Mouse (Mus musculus) kidney, embryonic 16.5 days (tissue): ENCODE results near the gene Hbb-bh1. TPM values are rescaled to one million over a fixed set of nuclear protein-coding genes. Genes with fewer than 3 reads are reported as not detected.
"Not testable (repeated sequence)": the region's sequence is repeated elsewhere in the genome, so short reads cannot be mapped to it uniquely, and the experiment has no call there.

Source experiments
- ATAC-seq: fragments of 200-750 bp; cut with Nextera tagmentation; 2 replicates; pipeline ENCODE4 v1.8.0; 2017; ENCODE audit warnings: moderate TSS enrichment; ENCODE audit not compliant: low FRiP score, low TSS enrichment
- H3K27ac ChIP-seq: fragments of 300-500 bp; sonication (generic); 2 replicates; pipeline ENCODE4 v1.5.1; 2014; ENCODE audit warnings: low read length
- H3K27me3 ChIP-seq: fragments of 300-500 bp; sonication (generic); 2 replicates; pipeline ENCODE4 v1.6.1; 2014; ENCODE audit warnings: low read length, control low read depth, mixed read lengths; ENCODE audit not compliant: insufficient read depth
- H3K36me3 ChIP-seq: fragments of 300-500 bp; sonication (generic); 2 replicates; pipeline ENCODE4 v1.6.1; 2014; ENCODE audit warnings: low read length, control low read depth, mixed read lengths; ENCODE audit not compliant: insufficient read depth
- H3K4me1 ChIP-seq: fragments of 300-500 bp; sonication (generic); 2 replicates; pipeline ENCODE4 v1.6.1; 2014; ENCODE audit warnings: low read length, control low read depth, mixed read lengths; ENCODE audit not compliant: insufficient read depth
- H3K4me2 ChIP-seq: fragments of 300-500 bp; sonication (generic); replicated peaks from 2 replicates; pipeline ENCODE4 v1.6.1; 2014; ENCODE audit warnings: low read depth, low read length
- H3K4me3 ChIP-seq: fragments of 300-500 bp; sonication (generic); 2 replicates; pipeline ENCODE4 v1.5.1; 2014; ENCODE audit warnings: mild to moderate bottlenecking, low read length
- H3K9ac ChIP-seq: fragments of 300-500 bp; sonication (generic); replicated peaks from 2 replicates; pipeline ENCODE4 v1.6.1; 2014; ENCODE audit warnings: low read length
- H3K9me3 ChIP-seq: fragments of 300-500 bp; sonication (generic); 2 replicates; pipeline ENCODE4 v1.6.1; 2016; ENCODE audit warnings: low read length, control low read depth
- WGBS: fragments of 180-500 bp; shearing (Covaris S2); extraction: QIAGEN DNeasy Blood & Tissue Kit; methylation state at CpG from one replicate; pipeline ENCODE4 v1.1.7; 2014; 5-methylcytosine and 5-hydroxymethylcytosine counted together
- polyA plus RNA-seq: library from polyadenylated mRNA; unstranded; fragments of >200 nt; fragmentation: Nextera tagmentation; extraction: Ambion mirVana; gene quantifications from 2 replicates; pipeline ENCODE4 v1.2.1, GENCODE M21; 2015

Hbb-bh1 gene
- polyA plus RNA-seq, 1 experiment from 2014 or later, result 0.92 TPM

DNA sequence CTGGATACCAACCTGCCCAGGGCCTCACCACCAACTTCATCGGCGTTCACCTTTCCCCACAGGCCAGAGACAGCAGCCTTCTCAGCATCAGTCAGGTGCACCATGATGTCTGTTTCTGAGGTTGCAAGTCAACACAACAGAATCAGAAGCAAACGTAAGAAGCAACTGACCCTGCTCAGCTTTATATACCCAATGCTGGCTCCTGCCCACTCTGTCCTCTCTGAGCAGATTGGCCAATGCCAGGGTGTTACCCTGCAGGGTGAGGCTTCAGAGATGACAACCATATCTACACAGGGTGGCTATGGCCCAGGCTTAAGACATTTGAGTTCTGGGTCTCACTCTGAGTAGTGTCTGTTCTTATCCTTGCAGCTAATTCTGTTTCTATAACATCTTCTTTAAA, 29.2 kb downstream of the Hbb-bh1 start, which contains the start of gene Hbb-bt:
Gene Hbb-bt (minus strand): TSS at position 231 of the 400 bp plus-strand sequence.
- Histone ChIP-seq H3K9me3 (no peaks in the 10 kb centered on the region), H3K4me1 (no peaks in the 10 kb centered on the region), H3K27me3 (no peaks in the 10 kb centered on the region), H3K27ac (no peak within 1 kb of the TSS), H3K4me3 (no peak within 1 kb of the TSS), H3K36me3 (no peaks in the 10 kb centered on the region), H3K9ac (no peak within 1 kb of the TSS), H3K4me2 (no peak within 1 kb of the TSS)
- 86% methylated on average over 3 of the region's 3 CpGs for WGBS
- ATAC-seq, result no peak

DNA sequence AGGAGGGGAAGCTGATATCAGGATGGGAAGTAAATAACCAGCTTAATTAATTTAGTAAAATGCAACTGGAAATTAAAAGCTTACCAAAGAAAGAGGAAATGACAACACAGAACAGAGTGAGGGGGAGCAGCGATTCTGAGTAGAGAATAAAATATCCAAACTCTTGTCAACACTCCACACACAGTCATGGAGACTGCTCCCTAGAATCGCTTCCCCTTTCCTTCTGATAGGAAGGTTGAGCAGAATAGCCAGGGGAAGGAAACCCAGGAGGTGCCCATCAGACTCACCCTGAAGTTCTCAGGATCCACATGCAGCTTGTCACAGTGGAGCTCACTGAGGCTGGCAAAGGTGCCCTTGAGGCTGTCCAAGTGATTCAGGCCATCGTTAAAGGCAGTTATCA, 29.8 kb downstream of the Hbb-bh1 start:
- H3K4me3 ChIP-seq, ATAC-seq, H3K9ac ChIP-seq, H3K27me3 ChIP-seq, H3K9me3 ChIP-seq, H3K4me1 ChIP-seq, H3K27ac ChIP-seq, H3K36me3 ChIP-seq, H3K4me2 ChIP-seq: not testable (repeated sequence)
- WGBS, result no CpG with 5 or more reads among the region's 3 CpGs

DNA sequence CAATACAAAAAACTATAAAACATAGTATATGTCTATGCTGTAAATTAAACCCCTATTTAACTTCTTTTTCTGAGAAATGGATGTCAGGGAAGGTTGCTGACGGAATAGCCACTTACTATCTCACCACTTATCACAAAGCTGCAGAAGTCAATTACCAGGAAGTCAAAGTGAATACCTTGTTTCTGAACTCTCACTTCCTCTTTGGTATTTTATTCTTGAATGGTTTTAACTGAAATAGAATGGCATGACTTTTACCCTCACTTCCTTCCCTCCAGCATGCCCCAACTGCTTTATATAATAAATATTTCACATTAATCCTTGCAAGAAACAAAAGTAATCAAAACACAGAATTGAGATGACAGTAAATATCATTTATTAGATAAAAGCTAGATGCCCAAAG, 30.8 kb downstream of the Hbb-bh1 start:
- Histone ChIP-seq H3K27me3 (no peaks in the 10 kb centered on the region), H3K4me3 (no peak overlapping the region), H3K36me3 (no peaks in the 10 kb centered on the region), H3K9me3 (no peaks in the 10 kb centered on the region), H3K27ac (no peak overlapping the region), H3K4me2 (no peak overlapping the region), H3K9ac (no peak overlapping the region), H3K4me1 (no peaks in the 10 kb centered on the region)
- WGBS, result 52% methylated on average over 1 of the region's 1 CpGs
- ATAC-seq, result no peak

DNA sequence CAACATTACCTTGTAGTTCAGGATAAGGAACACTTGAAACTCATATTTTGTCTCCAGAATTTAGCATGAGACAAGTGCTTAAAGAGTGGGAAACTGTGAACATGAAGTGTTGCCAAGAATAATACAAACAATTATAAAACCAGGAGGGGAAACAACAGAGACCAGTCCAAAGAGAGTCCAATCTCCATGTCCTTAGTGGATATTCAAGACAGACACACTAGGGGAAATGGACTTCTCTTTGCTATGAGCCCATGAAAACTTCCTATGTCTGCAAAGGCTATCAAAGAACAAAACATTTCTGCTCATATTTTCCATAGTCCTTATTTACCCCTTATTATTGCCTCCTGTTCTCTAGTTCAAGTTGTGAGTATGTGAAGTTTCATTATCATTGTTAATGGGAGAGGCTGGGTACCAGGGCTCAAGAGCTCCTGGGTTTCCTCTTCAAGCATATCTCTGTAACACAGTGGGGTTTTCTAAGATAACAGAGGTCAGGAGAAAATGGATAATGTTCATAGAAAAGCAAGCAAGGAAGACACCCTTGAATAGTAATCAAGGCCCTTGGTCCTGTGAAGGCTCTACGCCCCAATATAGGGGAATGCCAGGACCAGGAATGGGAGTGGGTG, 31.6 kb downstream of the Hbb-bh1 start:
- Histone ChIP-seq H3K9ac (no peak overlapping the region), H3K9me3 (no peaks in the 10 kb centered on the region), H3K4me1 (no peaks in the 10 kb centered on the region), H3K4me2 (no peak overlapping the region), H3K36me3 (no peaks in the 10 kb centered on the region), H3K27ac (no peak overlapping the region), H3K27me3 (no peaks in the 10 kb centered on the region), H3K4me3 (no peak overlapping the region)
- 73% methylated on average over 1 of the region's 1 CpGs for WGBS
- ATAC-seq, result no peak

DNA sequence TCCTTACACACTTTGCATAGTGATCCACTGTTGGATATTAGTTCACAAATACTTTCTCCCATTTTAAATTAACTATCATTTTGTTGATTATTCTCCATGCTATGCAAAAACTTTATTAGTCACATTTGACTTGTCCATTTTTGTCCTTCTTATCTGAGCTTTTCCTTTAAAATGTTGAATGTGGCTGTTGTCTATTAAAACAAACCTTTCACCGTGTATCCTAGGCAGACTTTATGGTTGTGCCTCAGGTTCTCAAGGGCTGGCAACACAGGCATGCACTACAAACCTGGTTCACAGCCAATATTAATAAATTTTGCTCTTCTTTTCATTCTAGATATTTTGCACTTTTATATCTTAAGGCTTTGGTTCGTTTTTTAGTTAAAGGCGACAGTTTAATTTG, 32.2 kb downstream of the Hbb-bh1 start:
- H3K9me3 ChIP-seq, result no peaks in the 10 kb centered on the region
- 74% methylated on average over 3 of the region's 3 CpGs for WGBS
- no peaks in the 10 kb centered on the region for H3K4me1 ChIP-seq
- H3K9ac ChIP-seq, result no peak overlapping the region
- ATAC-seq, result no peak
- no peak overlapping the region for H3K4me3 ChIP-seq
- no peak overlapping the region for H3K4me2 ChIP-seq
- H3K27ac ChIP-seq, result no peak overlapping the region
- H3K27me3 ChIP-seq, result no peaks in the 10 kb centered on the region
- H3K36me3 ChIP-seq, result no peaks in the 10 kb centered on the region

DNA sequence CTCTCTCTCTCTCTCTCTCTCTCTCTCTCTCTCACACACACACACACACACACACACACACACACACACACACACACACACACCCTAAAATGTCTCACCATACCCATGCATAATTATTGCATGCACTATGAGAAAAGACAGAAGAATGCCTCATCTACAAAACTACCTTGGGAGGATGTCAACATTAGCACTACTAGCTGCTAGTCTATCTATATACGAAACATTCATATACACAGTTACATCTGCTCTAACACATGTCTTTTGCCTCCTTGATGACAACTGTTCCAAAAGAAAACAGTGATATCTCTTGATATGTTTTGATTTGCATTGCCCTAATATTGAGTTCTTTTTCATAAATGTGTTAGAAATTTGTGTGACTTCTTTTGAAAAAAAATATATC, 32.7 kb downstream of the Hbb-bh1 start:
- Histone ChIP-seq H3K4me1 (no peaks in the 10 kb centered on the region), H3K36me3 (no peaks in the 10 kb centered on the region), H3K27ac (no peak overlapping the region), H3K9ac (no peak overlapping the region), H3K27me3 (no peaks in the 10 kb centered on the region), H3K4me3 (no peak overlapping the region), H3K4me2 (no peak overlapping the region), H3K9me3 (no peaks in the 10 kb centered on the region)
- 93% methylated on average over 1 of the region's 1 CpGs for WGBS
- no peak for ATAC-seq

DNA sequence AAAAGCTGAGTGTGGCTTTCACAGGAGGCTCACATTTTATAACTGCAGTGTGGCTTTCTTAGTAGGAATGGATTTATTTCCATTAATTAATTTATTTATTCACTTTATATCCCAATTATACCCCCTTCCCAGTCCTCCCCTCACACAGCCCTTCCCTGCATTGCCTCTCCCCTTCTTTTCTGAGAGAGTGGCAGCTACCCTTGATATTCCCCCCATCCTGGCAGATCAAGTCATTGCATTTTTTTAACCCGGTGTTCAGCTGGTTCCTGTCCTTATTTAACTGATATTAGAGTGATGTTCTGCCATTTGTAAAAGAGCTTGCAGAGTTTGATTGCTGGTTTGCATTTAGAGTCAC, 33.2 kb downstream of the Hbb-bh1 start:
- H3K4me3 ChIP-seq, result no peak overlapping the region
- ATAC-seq, result no peak
- H3K9ac ChIP-seq, result no peak overlapping the region
- H3K4me2 ChIP-seq, result no peak overlapping the region
- H3K27me3 ChIP-seq, result no peaks in the 10 kb centered on the region
- H3K4me1 ChIP-seq, result no peaks in the 10 kb centered on the region
- H3K36me3 ChIP-seq, result no peaks in the 10 kb centered on the region
- no peaks in the 10 kb centered on the region for H3K9me3 ChIP-seq
- 40% methylated on average over 1 of the region's 1 CpGs for WGBS
- H3K27ac ChIP-seq, result no peak overlapping the region

DNA sequence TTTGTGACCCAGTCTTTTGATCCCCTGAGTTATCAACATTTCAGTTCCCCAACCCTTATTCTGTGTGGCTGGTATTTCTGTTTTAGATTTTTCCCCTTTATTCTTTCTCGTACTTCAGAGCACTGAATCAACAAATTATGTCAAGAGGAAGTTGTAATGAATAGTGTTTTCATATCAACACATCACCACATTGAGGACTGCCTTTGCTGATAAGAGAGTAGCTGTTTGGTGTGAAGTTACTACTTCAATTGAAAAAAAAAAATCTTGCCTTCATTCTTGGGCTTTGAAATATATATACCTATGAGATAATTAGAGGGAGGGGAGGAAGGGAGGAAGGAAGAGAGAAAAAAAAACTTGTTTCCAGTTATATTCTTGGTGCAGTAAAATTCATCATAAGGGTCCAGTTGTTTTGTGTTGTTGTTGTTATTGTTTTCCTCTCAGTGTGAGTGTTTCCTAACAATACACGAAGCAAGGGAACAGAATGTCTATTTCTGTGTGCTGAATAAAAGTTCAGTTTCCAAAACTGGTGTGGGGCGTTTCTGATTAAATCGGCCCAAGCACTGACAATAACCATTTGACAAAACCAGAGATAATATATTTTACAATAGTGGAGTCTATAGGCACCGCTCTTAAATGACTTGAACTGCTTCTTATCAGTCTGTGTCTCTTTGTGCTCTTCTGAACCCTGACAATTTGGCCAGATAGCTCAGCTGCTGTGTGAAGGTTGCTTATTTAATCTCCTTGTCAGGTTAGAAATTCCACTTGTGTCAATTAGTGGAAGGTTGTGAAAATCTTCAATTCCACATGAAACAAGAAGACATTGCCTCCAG, 33.8 kb downstream of the Hbb-bh1 start:
- Histone ChIP-seq H3K27ac (no peak overlapping the region), H3K27me3 (no peaks in the 10 kb centered on the region), H3K4me1 (no peaks in the 10 kb centered on the region), H3K9ac (no peak overlapping the region), H3K4me2 (no peak overlapping the region), H3K4me3 (no peak overlapping the region), H3K9me3 (no peaks in the 10 kb centered on the region), H3K36me3 (no peaks in the 10 kb centered on the region)
- no peak for ATAC-seq
- 62% methylated on average over 5 of the region's 5 CpGs for WGBS

DNA sequence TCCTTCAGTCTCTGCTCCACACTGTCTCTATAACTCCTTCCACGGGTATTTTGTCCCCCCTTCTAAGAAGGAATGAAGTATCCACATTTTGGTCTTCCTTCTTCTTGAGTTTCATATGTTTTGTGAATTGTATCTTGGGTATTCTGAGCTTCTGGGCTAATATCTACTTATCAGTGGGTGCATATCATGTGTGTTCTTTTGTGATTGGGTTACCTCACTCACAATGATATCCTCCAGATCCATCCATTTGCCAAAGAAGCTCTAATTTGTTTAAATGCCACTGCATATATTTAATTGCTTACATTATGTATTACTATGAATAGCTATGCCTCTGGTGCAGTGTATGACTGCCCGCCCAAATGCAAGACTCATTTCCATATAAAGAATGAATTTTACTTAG, 34.8 kb downstream of the Hbb-bh1 start:
- H3K9ac ChIP-seq, H3K9me3 ChIP-seq, H3K27me3 ChIP-seq, ATAC-seq, H3K27ac ChIP-seq, H3K4me3 ChIP-seq, H3K4me2 ChIP-seq, H3K4me1 ChIP-seq, H3K36me3 ChIP-seq: not testable (repeated sequence)
- WGBS, result 77% methylated on average over 2 of the region's 2 CpGs

DNA sequence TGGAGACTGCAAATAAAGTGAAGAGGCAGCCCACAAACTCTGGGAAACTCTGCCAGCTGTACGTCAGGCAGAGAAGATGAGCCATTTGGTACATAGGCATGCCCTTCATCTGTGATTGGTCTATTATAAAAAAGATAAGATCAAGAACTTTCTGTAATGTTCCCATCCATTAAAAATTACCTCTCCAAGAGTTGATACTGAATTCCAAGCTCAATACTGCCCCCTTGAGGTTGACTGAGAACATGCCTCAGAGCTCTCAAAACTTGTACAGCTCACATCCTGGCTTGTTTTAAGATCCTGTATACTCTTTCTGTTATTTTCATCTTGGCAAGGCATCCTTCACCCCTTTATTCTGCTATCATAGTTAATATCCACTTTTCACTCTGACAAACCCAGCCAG, 36.1 kb downstream of the Hbb-bh1 start:
- no peaks in the 10 kb centered on the region for H3K36me3 ChIP-seq
- H3K4me2 ChIP-seq, result no peak overlapping the region
- H3K4me1 ChIP-seq, result no peaks in the 10 kb centered on the region
- H3K27ac ChIP-seq, result no peak overlapping the region
- 69% methylated on average over 1 of the region's 1 CpGs for WGBS
- H3K9me3 ChIP-seq, result no peaks in the 10 kb centered on the region
- H3K4me3 ChIP-seq, result no peak overlapping the region
- no peak overlapping the region for H3K9ac ChIP-seq
- no peaks in the 10 kb centered on the region for H3K27me3 ChIP-seq
- no peak for ATAC-seq
